Mouse (Mus musculus) midbrain, embryonic 11.5 days (tissue): ENCODE data around the gene Otud3. TPM values are rescaled to one million over a fixed set of nuclear protein-coding genes. Genes with fewer than 3 reads are reported as not detected.
A peak's percentile ranks its signal among the peaks of the same experiment; 100 is the strongest.

Experiments used
- ATAC-seq: fragments of 200-750 bp; cut with Nextera tagmentation; 2 replicates; pipeline ENCODE4 v1.8.0; 2017; ENCODE audit warnings: moderate TSS enrichment, moderate library complexity; ENCODE audit not compliant: low FRiP score
- DNase-seq: peaks from one replicate; pipeline ENCODE4 v3.0.0; 2015; ENCODE audit warnings: low spot score; ENCODE audit errors: missing footprints
- H3K27ac ChIP-seq: fragments of 300-500 bp; sonication (generic); 2 replicates; pipeline ENCODE4 v1.5.1; 2014; ENCODE audit warnings: low read depth, low read length
- H3K27me3 ChIP-seq: fragments of 300-500 bp; sonication (generic); 2 replicates; pipeline ENCODE4 v1.6.1; 2014; ENCODE audit warnings: mild to moderate bottlenecking, low read length, moderate library complexity, mixed read lengths; ENCODE audit not compliant: control insufficient read depth, insufficient read depth
- H3K36me3 ChIP-seq: fragments of 300-500 bp; sonication (generic); 2 replicates; pipeline ENCODE4 v1.6.1; 2014; ENCODE audit warnings: mild to moderate bottlenecking, low read length, moderate library complexity, mixed read lengths; ENCODE audit not compliant: control insufficient read depth, insufficient read depth
- H3K4me1 ChIP-seq: fragments of 300-500 bp; sonication (generic); 2 replicates; pipeline ENCODE4 v1.6.1; 2014; ENCODE audit warnings: low read length; ENCODE audit not compliant: control insufficient read depth, insufficient read depth
- H3K4me2 ChIP-seq: fragments of 300-500 bp; sonication (generic); 2 replicates; pipeline ENCODE4 v1.6.1; 2014; ENCODE audit warnings: mild to moderate bottlenecking, moderate library complexity
- H3K4me3 ChIP-seq: fragments of 300-500 bp; sonication (generic); 2 replicates; pipeline ENCODE4 v1.5.1; 2014; ENCODE audit warnings: low read depth, low read length
- H3K9ac ChIP-seq: fragments of 300-500 bp; sonication (generic); 2 replicates; pipeline ENCODE4 v1.6.1; 2014; ENCODE audit warnings: low read length
- H3K9me3 ChIP-seq: fragments of 300-500 bp; sonication (generic); 2 replicates; pipeline ENCODE4 v1.6.1; 2016; ENCODE audit warnings: low read length; ENCODE audit not compliant: control insufficient read depth
- WGBS: fragments of 180-500 bp; shearing (Covaris S2); extraction: QIAGEN DNeasy Blood & Tissue Kit; methylation state at CpG from one replicate; pipeline ENCODE4 v1.1.7; 2014; 5-methylcytosine and 5-hydroxymethylcytosine counted together
- polyA plus RNA-seq: library from polyadenylated mRNA; unstranded; fragments of >200 nt; fragmentation: Nextera tagmentation; extraction: Ambion mirVana; gene quantifications from 2 replicates; pipeline ENCODE4 v1.2.1, GENCODE M21; 2014

Gene Otud3
- polyA plus RNA-seq, 1 experiment from 2014 or later = 2.7 TPM

- no peak overlapping the region for H3K4me2 ChIP-seq
- no peak overlapping the region for H3K27ac ChIP-seq
- no peaks in the 10 kb centered on the region for H3K9me3 ChIP-seq
- DNase-seq (no peak), ATAC-seq (no peak)
- no peaks in the 10 kb centered on the region for H3K27me3 ChIP-seq
- no peaks in the 10 kb centered on the region for H3K4me1 ChIP-seq
- WGBS = 82% methylated on average over 6 of the region's 6 CpGs
- no peak overlapping the region for H3K4me3 ChIP-seq
- H3K9ac ChIP-seq = no peak overlapping the region
- H3K36me3 ChIP-seq = no peaks in the 10 kb centered on the region
Measured at GRCm38 (mm10) chr4:138852961-138853360, 60.8 kb downstream of the Otud3 start.

- Histone ChIP-seq H3K4me3 (no peak overlapping the region), H3K4me1 (no peaks in the 10 kb centered on the region), H3K27ac (no peak overlapping the region), H3K36me3 (no peaks in the 10 kb centered on the region), H3K9ac (no peak overlapping the region), H3K27me3 (no peaks in the 10 kb centered on the region), H3K4me2 (no peak overlapping the region), H3K9me3 (no peaks in the 10 kb centered on the region)
- DNase-seq (peak; percentile 98), ATAC-seq (no peak)
- 6% methylated on average over 4 of the region's 4 CpGs for WGBS
Measured at GRCm38 (mm10) chr4:138851463-138851862, 62.3 kb downstream of the Otud3 start.

Other genes with a start within 250 kb of the Otud3 start
- 0.81 and 0.96 TPM in 2 replicates for gene Pla2g2c, start 189.2 kb downstream of the Otud3 start, polyA plus RNA-seq
- 1.5 TPM in 2 replicates for gene Ubxn10, start 176.8 kb downstream of the Otud3 start, polyA plus RNA-seq
- gene Pla2g2f, start 156.3 kb downstream of the Otud3 start, polyA plus RNA-seq = 0.08 and 0.12 TPM in 2 replicates
- 0.26 and 0.41 TPM in 2 replicates for gene Pla2g2d, start 138.2 kb downstream of the Otud3 start, polyA plus RNA-seq
- gene Pla2g5, start 50.5 kb downstream of the Otud3 start, polyA plus RNA-seq = 0.22 TPM in 1 of 2 replicates, not detected in the other
- gene Gm13030, start 40.0 kb downstream of the Otud3 start, polyA plus RNA-seq = not detected in 2 replicates
- gene Pla2g2e, start 36.0 kb downstream of the Otud3 start, polyA plus RNA-seq = not detected in 2 replicates
- gene Rnf186, start 53.2 kb upstream of the Otud3 start, polyA plus RNA-seq = not detected in 2 replicates
- 0.46 and 0.90 TPM in 2 replicates for gene Tmco4, start 58.9 kb upstream of the Otud3 start, polyA plus RNA-seq
- gene Htr6, start 161.6 kb upstream of the Otud3 start, polyA plus RNA-seq = not detected in 2 replicates
- gene Nbl1, start 179.0 kb upstream of the Otud3 start, polyA plus RNA-seq = 12.7 and 13.6 TPM in 2 replicates
- 421 and 426 TPM in 2 replicates for gene Minos1, start 217.2 kb upstream of the Otud3 start, polyA plus RNA-seq